Mouse (Mus musculus) forebrain, embryonic 12.5 days (tissue): ENCODE measurements around the gene Krtap24-1. TPM values are rescaled to one million over a fixed set of nuclear protein-coding genes. Genes with fewer than 3 reads are reported as not detected.

Experiments
- ATAC-seq: fragments of 200-750 bp; cut with Nextera tagmentation; 2 replicates; pipeline ENCODE4 v1.8.0; 2017; ENCODE audit warnings: moderate TSS enrichment; ENCODE audit not compliant: low FRiP score
- H3K27ac ChIP-seq: fragments of 300-500 bp; sonication (generic); 2 replicates; pipeline ENCODE4 v1.5.1; 2016; ENCODE audit warnings: mild to moderate bottlenecking
- H3K27me3 ChIP-seq: fragments of 300-500 bp; sonication (generic); 2 replicates; pipeline ENCODE4 v1.6.1; 2016; ENCODE audit warnings: mild to moderate bottlenecking
- H3K36me3 ChIP-seq: fragments of 300-500 bp; sonication (generic); replicated peaks from 2 replicates; pipeline ENCODE4 v1.6.1; 2016; ENCODE audit warnings: mild to moderate bottlenecking
- H3K4me1 ChIP-seq: fragments of 300-500 bp; sonication (generic); 2 replicates; pipeline ENCODE4 v1.6.1; 2016
- H3K4me2 ChIP-seq: fragments of 300-500 bp; sonication (generic); 2 replicates; pipeline ENCODE4 v1.6.1; 2016; ENCODE audit warnings: mild to moderate bottlenecking, moderate library complexity
- H3K4me3 ChIP-seq: fragments of 300-500 bp; sonication (generic); replicated peaks from 2 replicates; pipeline ENCODE4 v1.5.1; 2016; ENCODE audit warnings: mild to moderate bottlenecking
- H3K9ac ChIP-seq: fragments of 300-500 bp; sonication (generic); 2 replicates; pipeline ENCODE4 v1.6.1; 2016; ENCODE audit warnings: mild to moderate bottlenecking
- H3K9me3 ChIP-seq: fragments of 300-500 bp; sonication (generic); 2 replicates; pipeline ENCODE4 v1.6.1; 2016
- WGBS: fragments of 180-500 bp; shearing (Covaris S2); methylation state at CpG from one replicate; pipeline ENCODE4 v1.1.7; 2016; 5-methylcytosine and 5-hydroxymethylcytosine counted together
- polyA plus RNA-seq: library from polyadenylated mRNA; unstranded; fragments of >200 nt; fragmentation: Nextera tagmentation; extraction: Ambion mirVana; gene quantifications from 2 replicates; pipeline ENCODE4 v1.2.1, GENCODE M21; 2016

Gene Krtap24-1
- polyA plus RNA-seq, 1 experiment from 2014 or later: not detected

DNA sequence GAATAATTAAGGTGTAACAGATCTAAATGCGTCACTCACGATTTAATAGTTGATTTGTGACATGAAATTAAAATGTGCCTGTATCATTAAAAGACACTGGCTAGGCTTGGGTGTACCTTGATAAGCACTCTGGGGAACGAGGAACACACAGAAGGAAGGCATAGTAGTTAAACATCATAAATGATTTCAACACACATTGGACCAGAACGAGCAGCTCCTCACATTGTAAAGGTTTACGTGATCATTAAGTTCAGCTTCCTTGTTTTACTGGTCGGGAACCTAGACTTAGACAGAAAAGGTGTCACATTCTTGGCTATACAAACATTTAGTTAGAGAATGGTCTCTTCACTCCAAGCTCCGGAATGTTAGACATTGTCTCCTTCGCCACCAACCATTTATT is 11.8 kb downstream of the Krtap24-1 start:
- Histone ChIP-seq H3K4me1 (no peaks in the 10 kb centered on the region; the same call in 1 of the 2 replicates), H3K9me3 (no peaks in the 10 kb centered on the region), H3K4me3 (no peak overlapping the region), H3K4me2 (no peak overlapping the region), H3K9ac (no peak overlapping the region), H3K27ac (no peak overlapping the region), H3K36me3 (no peaks in the 10 kb centered on the region), H3K27me3 (0 out of 2 replicates have a peak, but pooled peaks cover 3% of the 10 kb centered on the region)
- 89% methylated on average over 8 of the region's 8 CpGs for WGBS
- no peak for ATAC-seq

DNA sequence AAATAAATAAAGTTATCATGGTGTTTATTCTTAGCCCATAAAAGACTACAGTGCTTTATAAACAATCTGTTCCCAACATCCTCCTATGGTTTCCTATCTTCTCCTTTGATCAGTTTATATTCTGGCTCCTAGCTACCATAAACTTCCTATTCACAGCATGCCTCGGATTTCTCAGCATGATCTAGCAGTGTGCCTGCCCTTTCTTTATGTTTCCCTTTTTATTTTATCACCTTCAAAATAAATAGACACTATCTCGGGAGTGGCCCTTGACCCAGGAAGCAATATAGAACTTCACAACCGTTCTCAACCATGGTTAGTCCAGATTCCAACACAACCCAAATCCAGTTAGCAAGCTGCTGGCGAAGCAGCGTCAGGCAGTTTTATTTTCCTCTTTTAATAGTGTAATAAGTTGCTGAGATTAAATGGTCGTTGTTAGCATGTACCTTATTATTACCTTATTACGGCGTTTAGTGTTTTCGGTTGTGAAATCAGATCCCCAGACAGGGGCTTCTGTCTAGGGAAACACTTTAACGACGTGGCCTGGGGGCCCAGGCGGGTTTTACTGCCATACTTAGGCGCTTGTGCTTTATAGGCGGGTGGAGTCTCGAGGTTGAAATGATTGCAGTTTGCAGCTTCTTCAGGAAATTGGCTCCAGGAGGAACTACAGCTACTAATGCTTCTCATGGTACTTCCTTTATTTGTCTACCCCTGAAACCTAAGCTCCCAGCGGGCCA is 12.4 kb downstream of the Krtap24-1 start:
- no peaks in the 10 kb centered on the region for H3K36me3 ChIP-seq
- 66% methylated on average over 16 of the region's 16 CpGs for WGBS
- no peak for ATAC-seq
- H3K27me3 ChIP-seq: 0 out of 2 replicates have a peak, but pooled peaks cover 3% of the 10 kb centered on the region
- H3K9me3 ChIP-seq: no peaks in the 10 kb centered on the region
- H3K4me1 ChIP-seq: no peaks in the 10 kb centered on the region; the same call in 1 of the 2 replicates
- H3K4me2 ChIP-seq: no peak overlapping the region
- no peak overlapping the region for H3K4me3 ChIP-seq
- no peak overlapping the region for H3K27ac ChIP-seq
- H3K9ac ChIP-seq: no peak overlapping the region

DNA sequence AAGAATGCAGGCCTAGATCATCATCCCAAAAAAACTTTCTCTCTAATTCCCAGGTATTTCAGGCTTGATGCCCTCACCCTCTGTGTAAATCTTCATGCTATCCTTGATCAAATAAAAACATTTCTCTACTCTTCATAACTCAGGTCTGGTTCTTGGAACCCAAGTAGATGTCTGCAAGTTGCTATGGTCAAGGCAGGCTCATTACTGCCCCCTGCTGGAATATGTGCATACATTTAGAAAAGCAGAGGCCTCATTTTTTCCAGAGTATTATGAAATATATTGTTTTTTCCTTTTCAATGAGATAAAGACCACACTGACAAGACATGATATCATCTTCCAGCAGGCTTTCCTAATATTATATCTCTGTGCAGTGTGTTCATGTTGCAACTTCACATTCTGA is 19.3 kb downstream of the Krtap24-1 start:
- Histone ChIP-seq H3K4me2 (no peak overlapping the region), H3K36me3 (no peaks in the 10 kb centered on the region), H3K27ac (no peak overlapping the region), H3K27me3 (no peaks in the 10 kb centered on the region), H3K9ac (no peak overlapping the region), H3K9me3 (no peaks in the 10 kb centered on the region), H3K4me3 (no peak overlapping the region), H3K4me1 (no peaks in the 10 kb centered on the region; the same call in 1 of the 2 replicates)
- no peak for ATAC-seq

DNA sequence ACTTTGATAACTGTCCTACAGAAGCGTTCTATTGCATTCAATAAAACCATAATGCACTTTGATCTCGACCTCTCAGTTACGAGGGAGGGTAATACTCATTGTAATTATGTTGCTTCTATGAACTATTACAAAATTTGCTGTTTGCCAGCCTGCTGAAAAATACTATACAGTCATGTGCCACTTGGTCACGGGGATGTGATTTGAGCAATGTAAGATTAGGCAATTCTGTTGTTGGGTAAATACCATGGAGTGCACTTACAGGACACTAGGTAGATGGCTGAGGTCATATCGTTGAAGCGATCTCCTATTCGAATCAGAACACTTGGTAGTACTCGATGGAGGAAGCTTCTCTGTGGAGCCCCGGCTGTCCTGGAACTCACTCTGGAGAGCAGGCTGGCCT is 28.7 kb downstream of the Krtap24-1 start:
- H3K4me3 ChIP-seq: no peak overlapping the region
- no peak for ATAC-seq
- WGBS: 92% methylated on average over 9 of the region's 9 CpGs
- H3K27ac ChIP-seq: no peak overlapping the region
- H3K4me1 ChIP-seq: no peaks in the 10 kb centered on the region
- no peak overlapping the region for H3K4me2 ChIP-seq
- H3K27me3 ChIP-seq: no peaks in the 10 kb centered on the region
- H3K36me3 ChIP-seq: no peaks in the 10 kb centered on the region
- no peaks in the 10 kb centered on the region for H3K9me3 ChIP-seq
- no peak overlapping the region for H3K9ac ChIP-seq

DNA sequence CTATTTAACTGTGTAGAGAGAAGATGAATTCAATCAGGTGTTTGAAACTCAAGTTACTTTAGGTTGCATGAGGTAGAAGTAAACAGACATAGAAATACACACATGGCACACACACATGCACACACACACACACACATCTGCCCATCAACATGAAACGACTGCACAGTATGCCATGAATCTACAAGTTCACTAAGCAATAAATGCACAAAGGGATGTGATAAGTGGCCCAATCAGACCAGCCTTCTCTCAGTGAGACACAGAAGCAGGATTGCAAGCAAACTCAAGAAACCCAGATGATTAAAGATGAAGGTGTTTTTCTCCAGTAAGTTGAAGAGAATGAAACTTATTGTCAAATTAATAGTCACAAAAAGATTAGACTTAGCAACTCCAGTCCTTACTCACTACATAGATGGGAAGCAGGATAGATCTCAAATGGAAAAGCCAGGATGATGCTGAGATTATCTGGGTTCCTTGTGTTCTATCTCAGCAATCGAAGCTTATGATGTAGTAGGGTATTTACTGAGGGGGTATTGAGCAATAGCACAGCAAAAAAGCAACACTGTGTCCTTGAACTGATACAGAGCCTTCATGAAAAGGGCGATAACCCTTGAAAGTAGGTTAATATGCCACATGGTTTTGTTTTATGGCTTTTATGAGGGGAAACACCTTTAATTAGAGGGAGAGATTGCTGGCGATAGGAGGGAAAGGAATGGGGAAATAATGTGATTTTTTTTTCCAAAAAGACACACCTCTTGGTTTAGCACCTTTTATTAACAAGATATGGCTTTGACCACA is 36.0 kb downstream of the Krtap24-1 start:
- no peak for ATAC-seq
- Histone ChIP-seq H3K4me2 (no peak overlapping the region), H3K4me1 (no peaks in the 10 kb centered on the region), H3K27ac (no peak overlapping the region), H3K4me3 (no peak overlapping the region), H3K27me3 (no peaks in the 10 kb centered on the region), H3K9me3 (no peaks in the 10 kb centered on the region), H3K9ac (no peak overlapping the region), H3K36me3 (no peaks in the 10 kb centered on the region)
- WGBS: 83% methylated on average over 4 of the region's 4 CpGs

DNA sequence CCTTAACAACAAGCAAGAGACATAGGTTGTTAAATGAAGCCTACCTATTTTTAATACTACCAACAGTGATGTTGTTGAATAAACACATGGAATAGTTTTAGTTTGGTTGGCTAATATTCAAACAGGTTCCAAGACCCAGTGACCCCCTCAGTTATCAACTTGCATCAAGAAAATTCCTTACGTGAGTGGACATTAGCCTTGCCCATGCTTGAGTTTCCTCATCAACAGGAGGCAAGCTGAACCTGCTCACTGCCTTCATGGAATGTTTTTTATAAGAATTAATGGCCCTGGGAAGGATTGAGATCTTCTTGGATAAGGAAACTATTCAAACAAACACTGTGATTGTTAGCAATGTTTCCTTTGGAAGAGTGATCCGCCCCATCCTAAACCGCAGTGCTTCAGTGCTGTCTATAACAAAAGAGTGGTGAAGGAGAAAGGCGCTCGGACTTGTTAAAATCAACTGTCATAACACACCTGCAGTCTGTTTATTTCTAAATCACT is 39.1 kb downstream of the Krtap24-1 start:
- no peaks in the 10 kb centered on the region for H3K36me3 ChIP-seq
- no peaks in the 10 kb centered on the region for H3K4me1 ChIP-seq
- H3K4me2 ChIP-seq: no peak overlapping the region
- 87% methylated on average over 5 of the region's 5 CpGs for WGBS
- H3K9me3 ChIP-seq: no peaks in the 10 kb centered on the region
- ATAC-seq: no peak
- no peak overlapping the region for H3K27ac ChIP-seq
- H3K9ac ChIP-seq: no peak overlapping the region
- no peak overlapping the region for H3K4me3 ChIP-seq
- no peaks in the 10 kb centered on the region for H3K27me3 ChIP-seq

DNA sequence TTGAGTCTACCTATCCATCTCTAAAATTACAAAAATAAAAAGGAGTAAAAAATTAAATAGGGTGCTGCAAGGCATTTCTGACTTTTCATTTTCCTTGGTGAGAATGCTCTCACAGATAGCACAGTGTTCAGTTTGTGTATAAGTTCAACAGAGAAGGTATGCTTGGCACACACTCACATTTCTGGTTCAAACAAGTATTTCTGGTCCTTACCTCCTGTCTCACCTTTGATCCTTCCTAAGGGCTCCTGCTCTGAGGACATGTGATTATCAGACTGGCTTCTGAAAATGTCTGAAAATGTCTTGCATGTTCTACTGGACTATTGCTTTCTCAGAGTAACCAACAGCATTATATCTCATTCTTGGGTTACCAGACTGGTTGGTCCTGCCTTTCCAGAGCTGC is 41.9 kb downstream of the Krtap24-1 start:
- Histone ChIP-seq H3K27ac (no peak overlapping the region), H3K9me3 (no peaks in the 10 kb centered on the region), H3K4me3 (no peak overlapping the region), H3K27me3 (no peaks in the 10 kb centered on the region), H3K9ac (no peak overlapping the region), H3K4me1 (no peaks in the 10 kb centered on the region), H3K4me2 (no peak overlapping the region), H3K36me3 (no peaks in the 10 kb centered on the region)
- ATAC-seq: no peak

DNA sequence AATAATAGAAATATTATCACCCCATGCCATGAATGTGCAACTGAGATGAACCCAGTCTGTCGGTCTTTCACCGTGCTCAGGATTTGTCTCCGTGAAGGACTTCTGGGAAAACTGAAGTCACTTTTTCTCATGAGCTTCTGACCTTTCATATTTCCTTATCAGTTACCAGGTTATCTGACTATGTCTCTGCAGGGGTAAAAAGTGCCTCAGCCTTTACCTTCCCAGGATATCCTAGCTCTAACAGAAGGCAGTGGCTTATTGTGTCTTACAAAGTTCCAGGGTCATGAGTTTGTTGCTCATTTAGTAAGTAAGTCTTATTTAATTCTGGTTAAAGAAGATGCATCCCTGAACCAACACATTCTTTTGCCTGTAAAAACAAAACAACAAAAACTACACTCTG is 42.3 kb downstream of the Krtap24-1 start:
- WGBS: 96% methylated on average over 3 of the region's 3 CpGs
- no peaks in the 10 kb centered on the region for H3K9me3 ChIP-seq
- no peaks in the 10 kb centered on the region for H3K36me3 ChIP-seq
- H3K27ac ChIP-seq: no peak overlapping the region
- no peak overlapping the region for H3K4me3 ChIP-seq
- no peak for ATAC-seq
- no peak overlapping the region for H3K9ac ChIP-seq
- no peaks in the 10 kb centered on the region for H3K4me1 ChIP-seq
- H3K4me2 ChIP-seq: no peak overlapping the region
- H3K27me3 ChIP-seq: no peaks in the 10 kb centered on the region

DNA sequence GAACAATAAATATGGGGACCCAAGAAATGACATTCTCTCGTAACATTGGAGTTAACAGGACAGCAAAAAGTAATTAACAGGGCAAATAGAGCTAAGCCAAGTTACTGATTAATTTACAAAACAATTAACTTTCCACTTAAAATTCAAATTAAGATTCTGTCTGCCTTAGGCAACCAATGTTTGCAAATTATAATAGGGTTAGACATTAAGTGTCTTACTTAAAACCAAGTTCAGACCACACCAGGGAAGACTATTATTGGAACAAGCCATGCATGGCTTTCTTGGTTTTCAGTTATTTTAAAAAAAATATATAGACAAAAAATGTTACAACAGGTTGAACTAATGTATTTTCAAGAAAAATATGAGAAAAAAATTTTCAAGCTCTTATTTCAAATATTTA is 43.0 kb downstream of the Krtap24-1 start:
- no peak overlapping the region for H3K9ac ChIP-seq
- H3K4me2 ChIP-seq: no peak overlapping the region
- H3K9me3 ChIP-seq: no peaks in the 10 kb centered on the region
- H3K4me3 ChIP-seq: no peak overlapping the region
- H3K27ac ChIP-seq: no peak overlapping the region
- WGBS: 76% methylated on average over 1 of the region's 1 CpGs
- no peaks in the 10 kb centered on the region for H3K36me3 ChIP-seq
- no peak for ATAC-seq
- no peaks in the 10 kb centered on the region for H3K27me3 ChIP-seq
- no peaks in the 10 kb centered on the region for H3K4me1 ChIP-seq

DNA sequence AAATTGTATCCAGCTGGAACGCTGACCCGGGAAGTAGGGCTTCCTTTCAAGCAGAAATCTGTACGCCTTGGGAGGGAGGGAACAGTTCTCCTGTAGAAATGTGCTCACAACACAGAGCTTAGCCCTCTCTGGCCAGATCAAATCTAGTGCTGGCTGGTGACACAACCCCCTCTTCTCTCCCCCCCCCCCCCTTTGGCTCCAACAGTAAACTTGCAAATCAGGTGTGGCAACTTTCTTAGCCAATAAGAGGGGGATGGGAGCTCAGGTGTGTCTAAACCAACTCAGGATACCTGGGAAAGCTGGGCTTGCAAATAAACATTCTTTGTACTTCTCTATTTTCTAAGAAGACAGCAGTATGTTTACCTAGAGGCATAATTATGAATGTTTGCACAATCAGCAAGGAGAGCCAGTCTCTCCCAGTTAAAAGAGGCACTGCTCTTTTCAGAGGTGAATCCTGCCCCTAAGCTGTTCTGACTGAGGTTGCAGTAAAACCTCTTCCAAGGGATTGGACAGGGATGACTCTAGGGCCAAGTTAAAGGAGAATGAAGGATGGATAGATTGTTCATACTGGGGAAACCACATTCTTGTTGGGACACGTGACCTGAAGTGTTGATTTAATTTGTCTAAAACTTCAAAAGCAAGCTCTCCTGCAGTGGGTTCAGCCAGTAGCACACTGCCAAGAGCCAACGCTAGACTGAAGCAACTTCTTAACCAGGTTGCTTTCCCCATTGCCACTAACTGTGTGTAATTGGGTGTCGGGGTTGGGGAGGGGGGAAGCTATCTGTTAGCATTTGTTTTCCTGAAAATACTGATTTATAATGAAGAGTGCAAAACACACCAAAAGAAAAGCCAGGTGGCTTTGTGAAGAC is 48.8 kb downstream of the Krtap24-1 start, which contains the start of gene Cldn8:
TSS of gene Cldn8 (minus strand) at position 139 of the 869 bp plus-strand sequence.
- H3K27ac ChIP-seq: no peak within 1 kb of the TSS
- H3K4me2 ChIP-seq: no peak within 1 kb of the TSS
- H3K36me3 ChIP-seq: no peaks in the 10 kb centered on the region
- no peaks in the 10 kb centered on the region for H3K27me3 ChIP-seq
- H3K9ac ChIP-seq: no peak within 1 kb of the TSS
- H3K4me1 ChIP-seq: peaks cover 7% of the 10 kb centered on the region; the same call in 1 of the 2 replicates
- 78% methylated on average over 6 of the region's 6 CpGs for WGBS
- H3K9me3 ChIP-seq: no peaks in the 10 kb centered on the region
- ATAC-seq: no peak
- no peak within 1 kb of the TSS for H3K4me3 ChIP-seq

DNA sequence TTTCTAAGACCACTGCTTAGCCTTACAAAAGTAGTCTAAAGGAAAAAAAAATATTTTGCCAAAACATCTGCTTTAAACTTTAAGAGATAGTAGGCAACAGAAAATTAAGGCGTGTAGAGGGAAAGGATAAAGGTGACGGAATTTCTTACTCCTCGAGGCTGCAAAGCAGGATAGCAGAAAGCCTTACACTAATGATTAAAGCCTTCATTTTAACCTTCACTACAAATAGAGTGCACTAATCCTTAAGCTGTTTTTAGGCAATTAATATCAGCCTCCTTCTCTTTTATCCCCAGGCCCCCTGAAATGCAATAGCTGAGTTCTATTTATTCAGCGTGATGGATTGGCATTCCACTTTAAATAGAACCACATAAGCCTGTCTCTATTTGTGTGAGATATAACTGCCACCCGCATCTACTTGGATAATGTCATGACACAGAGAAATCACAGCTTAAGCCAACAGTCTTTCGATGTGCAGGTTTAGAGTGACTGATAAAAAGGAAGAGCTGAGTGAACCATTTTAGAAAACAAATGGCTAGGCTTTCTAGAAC is 50.4 kb downstream of the Krtap24-1 start:
- H3K9me3 ChIP-seq: no peaks in the 10 kb centered on the region
- H3K9ac ChIP-seq: no peak overlapping the region
- WGBS: 12% methylated on average over 6 of the region's 6 CpGs
- H3K4me1 ChIP-seq: peaks cover 7% of the 10 kb centered on the region; the same call in 1 of the 2 replicates
- H3K27me3 ChIP-seq: no peaks in the 10 kb centered on the region
- no peak overlapping the region for H3K4me2 ChIP-seq
- ATAC-seq: peak; percentile 58; the same call in 1 of the 2 replicates
- H3K27ac ChIP-seq: no peak overlapping the region
- no peaks in the 10 kb centered on the region for H3K36me3 ChIP-seq
- no peak overlapping the region for H3K4me3 ChIP-seq
